Mouse (Mus musculus): ENCODE measurements at regions not wholly inside any gene's neighbourhood (a gene's known extent, or its start where the extent isn't known, plus 50 kb on each side); places are given as distances from the start of the nearest gene placed in this dataset.

GRCm38 (mm10) chr10:37249511-37249910 is 110.8 kb upstream of the Marcks start:
- in situ Hi-C loops (cut with MboI; ENCODE audit: low pct_ligation_motif_present, low pct_unique_long_range_greater_than_20kb, low sequenced_read_pairs), result loop anchor here (5.0 kb wide), 1 partner anchor 73 kb away; no protein-coding TSS in a partner anchor
- H3K27ac ChIP-seq (ENCODE audit: insufficient read depth, low read depth), result peak overlapping the region; percentile 72
- H3K27me3 ChIP-seq (replicated peaks), result no peaks in the 10 kb centered on the region
- no peaks in the 10 kb centered on the region for H3K36me3 ChIP-seq (replicated peaks in 1 of 2; ENCODE audit: control insufficient read depth in 1 of 2, insufficient read depth in 1 of 2, low read length in 1 of 2)
- TF ChIP-seq ELF1 (IDR thresholded peaks at IDR 0.05; ENCODE audit: low read depth, low read length), result no peak
- no peak for TF ChIP-seq UBTF (IDR thresholded peaks at IDR 0.05; ENCODE audit: low read depth, low read length)
- TF ChIP-seq CHD1 (IDR thresholded peaks at IDR 0.05; ENCODE audit: low read depth, low read length), result 0 out of 2 replicates have a peak, but pooled peaks have one; percentile 71
- peak; percentile 28; the same call in 1 of the 2 replicates for TF ChIP-seq IRF4 (IDR thresholded peaks at IDR 0.05; ENCODE audit: low read depth, low read length)
- dilution Hi-C loops (cut with MboI; ENCODE audit: extremely low pct_ligation_motif_present, extremely low pct_unique_long_range_greater_than_20kb, low sequenced_read_pairs), result no loop called here
- DNase-seq (ENCODE audit: extremely low read depth), result peak; percentile 53
- H3K9ac ChIP-seq (ENCODE audit: insufficient read depth, low read depth), result peak overlapping the region; percentile 27; the same call in 1 of the 2 replicates
- H3K4me3 ChIP-seq (replicated peaks in 1 of 3; ENCODE audit: low read depth in 2 of 3, low read length in 2 of 3, poor library complexity in 1 of 3), result peak overlapping the region in 1 of 3 experiments; percentile 31
- H3K4me1 ChIP-seq (ENCODE audit: control insufficient read depth in 1 of 2, insufficient read depth in 2 of 2), result peaks cover 13 to 22% of the 10 kb centered on the region in 2 experiments
- no peaks in the 10 kb centered on the region for H3K9me3 ChIP-seq (replicated peaks; ENCODE audit: low read length)
- H3K4me2 ChIP-seq (ENCODE audit: insufficient read depth, low read depth, poor library complexity, severe bottlenecking), result 0 out of 2 replicates have a peak overlapping the region, but pooled peaks have one; percentile 29
- no peaks in the 10 kb centered on the region for H3K79me2 ChIP-seq (replicated peaks; ENCODE audit: control insufficient read depth, extremely low read depth, insufficient read depth, poor library complexity, severe bottlenecking)

- DNase-seq (ENCODE audit: extremely low read depth), result no peak
- Histone ChIP-seq H3K27me3 (replicated peaks) (no peaks in the 10 kb centered on the region), H3K79me2 (replicated peaks; ENCODE audit: control insufficient read depth, extremely low read depth, insufficient read depth, poor library complexity, severe bottlenecking) (no peaks in the 10 kb centered on the region), H3K36me3 (replicated peaks in 1 of 2; ENCODE audit: control insufficient read depth in 1 of 2, insufficient read depth in 1 of 2, low read length in 1 of 2) (no peaks in the 10 kb centered on the region), H3K4me2 (ENCODE audit: insufficient read depth, low read depth, poor library complexity, severe bottlenecking) (no peak overlapping the region), H3K9me3 (replicated peaks; ENCODE audit: low read length) (no peaks in the 10 kb centered on the region), H3K9ac (ENCODE audit: insufficient read depth, low read depth) (no peak overlapping the region), H3K4me1 (ENCODE audit: control insufficient read depth in 1 of 2, insufficient read depth in 2 of 2) (peaks cover 13 to 22% of the 10 kb centered on the region in 2 experiments), H3K4me3 (replicated peaks in 1 of 3; ENCODE audit: low read depth in 2 of 3, low read length in 2 of 3, poor library complexity in 1 of 3) (no peak overlapping the region), H3K27ac (ENCODE audit: insufficient read depth, low read depth) (no peak overlapping the region)
- in situ Hi-C loops (cut with MboI; ENCODE audit: low pct_ligation_motif_present, low pct_unique_long_range_greater_than_20kb, low sequenced_read_pairs), result loop anchor here (5.0 kb wide), 1 partner anchor 75 kb away; no protein-coding TSS in a partner anchor
- TF ChIP-seq JUND (conservative IDR thresholded peaks at IDR 0.05; ENCODE audit: low read depth, low read length) (no peak), HCFC1 (IDR thresholded peaks at IDR 0.05; ENCODE audit: low read depth, low read length) (no peak), SIN3A (IDR thresholded peaks at IDR 0.05; ENCODE audit: low read length) (no peak), POLR2AphosphoS2 (IDR thresholded peaks at IDR 0.05; ENCODE audit: low read depth, low read length) (no peak), USF2 (conservative IDR thresholded peaks at IDR 0.05; ENCODE audit: low read depth, low read length) (no peak), MXI1 (IDR thresholded peaks at IDR 0.05; ENCODE audit: low read depth, low read length) (no peak), TCF12 (IDR thresholded peaks at IDR 0.05; ENCODE audit: low read depth, low read length) (no peak), SMC3 (IDR thresholded peaks at IDR 0.05; ENCODE audit: low read depth, low read length) (no peak), MAZ (IDR thresholded peaks at IDR 0.05; ENCODE audit: low read depth, low read length) (no peak), RAD21 (IDR thresholded peaks at IDR 0.05; ENCODE audit: low read depth, low read length) (no peak)
- dilution Hi-C loops (cut with MboI; ENCODE audit: extremely low pct_ligation_motif_present, extremely low pct_unique_long_range_greater_than_20kb, low sequenced_read_pairs), result no loop called here
Measured at GRCm38 (mm10) chr10:37247121-37247520, 108.4 kb upstream of the Marcks start.

GRCm38 (mm10) chr10:37243136-37243535 is 104.4 kb upstream of the Marcks start:
- in situ Hi-C loops (cut with MboI; ENCODE audit: low pct_ligation_motif_present, low pct_unique_long_range_greater_than_20kb, low sequenced_read_pairs), result no loop called here
- peaks cover 0 to 8% of the 10 kb centered on the region in 2 experiments; a peak in 2 of 4 replicates for H3K4me1 ChIP-seq (ENCODE audit: control insufficient read depth in 1 of 2, insufficient read depth in 2 of 2)

More at GRCm38 (mm10) chr10:37243136-37243535, 104.4 kb upstream of the Marcks start:
- no peaks in the 10 kb centered on the region for H3K27me3 ChIP-seq (replicated peaks)
- dilution Hi-C loops (cut with MboI; ENCODE audit: extremely low pct_ligation_motif_present, extremely low pct_unique_long_range_greater_than_20kb, low sequenced_read_pairs), result no loop called here
- no peak overlapping the region for H3K27ac ChIP-seq (ENCODE audit: insufficient read depth, low read depth)
- no peak overlapping the region for H3K9ac ChIP-seq (ENCODE audit: insufficient read depth, low read depth)
- H3K79me2 ChIP-seq (replicated peaks; ENCODE audit: control insufficient read depth, extremely low read depth, insufficient read depth, poor library complexity, severe bottlenecking), result no peaks in the 10 kb centered on the region
- H3K4me2 ChIP-seq (ENCODE audit: insufficient read depth, low read depth, poor library complexity, severe bottlenecking), result no peak overlapping the region
- no peaks in the 10 kb centered on the region for H3K36me3 ChIP-seq (replicated peaks in 1 of 2; ENCODE audit: control insufficient read depth in 1 of 2, insufficient read depth in 1 of 2, low read length in 1 of 2)
- no peak for TF ChIP-seq CTCF (conservative IDR thresholded peaks at IDR 0.05 in 1 of 2, IDR thresholded peaks at IDR 0.05 in 1 of 2; ENCODE audit: low read depth in 2 of 2, low read length in 2 of 2)
- TF ChIP-seq ZKSCAN1 (IDR thresholded peaks at IDR 0.05; ENCODE audit: borderline replicate concordance, low read depth, low read length), result no peak
- no peak for TF ChIP-seq ZC3H11A (IDR thresholded peaks at IDR 0.05; ENCODE audit: low read depth, low read length)
- no peak for TF ChIP-seq MAFK (IDR thresholded peaks at IDR 0.05; ENCODE audit: insufficient replicate concordance, low read length)
- TF ChIP-seq KAT2A (IDR thresholded peaks at IDR 0.05; ENCODE audit: insufficient replicate concordance, low read length), result no peak
- TF ChIP-seq BHLHE40 (IDR thresholded peaks at IDR 0.05; ENCODE audit: low read depth, low read length), result no peak
- TF ChIP-seq E2F4 (IDR thresholded peaks at IDR 0.05; ENCODE audit: insufficient replicate concordance, low read depth, low read length), result no peak
- no peak for TF ChIP-seq USF2 (conservative IDR thresholded peaks at IDR 0.05; ENCODE audit: low read depth, low read length)
- TF ChIP-seq ZNF384 (IDR thresholded peaks at IDR 0.05; ENCODE audit: low read depth, low read length), result no peak
- no peak for TF ChIP-seq RCOR1 (conservative IDR thresholded peaks at IDR 0.05; ENCODE audit: low read depth, low read length)
- no peak for DNase-seq (ENCODE audit: extremely low read depth)
- no peaks in the 10 kb centered on the region for H3K9me3 ChIP-seq (replicated peaks; ENCODE audit: low read length)
- no peak overlapping the region for H3K4me3 ChIP-seq (replicated peaks in 1 of 3; ENCODE audit: low read depth in 2 of 3, low read length in 2 of 3, poor library complexity in 1 of 3)

All from CH12.LX (cell line).